Mouse (Mus musculus): Measurements from ENCODE around the gene Slc24a3.

Gene Slc24a3

DNA sequence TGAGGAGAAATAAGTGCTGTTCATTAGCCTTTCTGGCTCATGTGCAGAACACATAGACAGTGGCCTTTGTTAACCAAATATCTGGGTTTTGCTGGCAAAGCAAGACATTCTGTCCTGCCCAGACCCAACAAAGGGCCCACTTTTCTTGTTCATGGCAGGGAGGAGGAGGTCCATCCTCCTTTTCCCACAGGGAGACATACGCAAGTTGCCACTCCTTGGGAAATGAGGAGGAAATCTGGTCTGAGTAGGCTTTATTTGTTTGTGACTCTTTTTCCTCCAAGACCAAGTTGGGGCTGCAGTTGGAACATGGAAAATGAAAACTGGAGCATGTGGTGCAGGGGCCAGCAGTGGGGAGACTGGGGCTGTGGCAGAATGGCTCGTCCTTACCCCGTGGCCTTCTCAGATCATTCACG is 363.4 kb downstream of the Slc24a3 start:
- in situ Hi-C loops (cut with MboI, MseI), result no loop called here

GRCm38 (mm10) chr2:145533086-145533485 is 365.5 kb downstream of the Slc24a3 start:
- in situ Hi-C loops (cut with MboI, MseI), result no loop called here

DNA sequence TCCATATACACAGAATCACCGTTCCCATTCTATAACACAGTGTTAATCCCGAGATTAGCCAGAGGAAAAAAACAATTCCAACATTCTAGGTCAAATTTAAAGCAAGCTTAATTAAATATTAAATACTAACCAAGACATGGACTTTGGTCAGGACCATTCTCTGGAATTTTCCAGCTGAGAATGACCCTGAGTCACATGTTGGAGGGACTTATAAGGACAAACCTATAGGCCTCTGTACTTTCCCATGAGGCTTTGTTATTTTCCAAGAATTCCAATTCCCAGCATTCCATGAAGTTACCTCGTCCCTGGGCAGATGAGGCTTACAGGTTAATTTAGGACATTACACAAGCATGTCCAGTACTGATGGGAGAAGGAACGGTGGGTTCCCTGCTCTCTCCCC is 367.8 kb downstream of the Slc24a3 start:
- in situ Hi-C loops (cut with MboI, MseI), result no loop called here

DNA sequence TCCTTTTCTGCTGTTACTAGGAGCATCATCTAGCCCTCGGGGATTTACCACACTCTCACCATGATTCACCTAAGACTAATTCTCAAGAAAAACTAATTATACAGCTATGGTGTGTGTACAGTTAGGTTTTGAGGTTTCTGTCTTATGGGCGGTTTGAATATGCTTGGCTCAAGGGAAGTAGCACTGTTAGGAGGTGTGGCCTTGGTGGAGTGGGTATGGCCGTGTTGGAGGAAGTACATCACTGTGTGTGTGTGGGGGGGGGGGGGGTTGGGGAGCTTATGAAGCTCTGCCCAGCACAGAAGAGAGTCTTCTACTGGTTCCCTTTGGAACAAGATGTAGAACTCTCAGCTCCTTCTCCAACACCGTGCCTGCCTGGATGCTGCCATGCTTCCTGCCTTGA is 368.2 kb downstream of the Slc24a3 start:
- in situ Hi-C loops (cut with MboI, MseI), result no loop called here

- in situ Hi-C loops (cut with MboI, MseI), result no loop called here
Measured at GRCm38 (mm10) chr2:145536986-145537385, 369.4 kb downstream of the Slc24a3 start.

GRCm38 (mm10) chr2:145541695-145542094 is 374.1 kb downstream of the Slc24a3 start:
- in situ Hi-C loops (cut with MboI, MseI), result no loop called here

- in situ Hi-C loops (cut with MboI, MseI), result no loop called here
Measured at GRCm38 (mm10) chr2:145546071-145546470, 378.5 kb downstream of the Slc24a3 start.

DNA sequence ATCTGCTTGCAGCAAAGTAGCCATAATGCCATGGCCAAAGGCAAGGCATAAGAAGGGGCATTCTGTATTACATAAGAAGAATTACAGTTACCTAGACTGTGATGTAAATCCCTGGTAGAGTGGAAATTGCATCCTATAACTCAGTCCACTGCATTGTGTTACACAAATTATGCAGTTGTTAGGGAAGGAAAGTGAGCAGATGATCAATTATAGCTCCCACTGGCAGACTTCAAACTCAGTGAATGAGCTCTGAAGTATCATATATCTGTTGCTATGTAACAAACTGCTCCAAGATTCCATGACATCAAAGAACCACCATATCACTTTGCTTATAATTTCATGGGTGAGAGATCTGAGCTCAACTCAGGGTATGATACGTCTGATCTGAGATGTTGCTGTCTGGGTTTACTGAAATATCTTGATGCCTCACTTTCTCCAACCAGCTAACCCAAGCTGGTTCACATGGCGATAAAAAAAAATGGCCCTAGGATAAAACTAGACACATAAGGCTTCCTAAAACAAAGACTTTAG is 387.2 kb downstream of the Slc24a3 start:
- in situ Hi-C loops (cut with MboI, MseI), result no loop called here

- in situ Hi-C loops (cut with MboI, MseI), result no loop called here
Measured at GRCm38 (mm10) chr2:145555713-145556112, 388.2 kb downstream of the Slc24a3 start.

DNA sequence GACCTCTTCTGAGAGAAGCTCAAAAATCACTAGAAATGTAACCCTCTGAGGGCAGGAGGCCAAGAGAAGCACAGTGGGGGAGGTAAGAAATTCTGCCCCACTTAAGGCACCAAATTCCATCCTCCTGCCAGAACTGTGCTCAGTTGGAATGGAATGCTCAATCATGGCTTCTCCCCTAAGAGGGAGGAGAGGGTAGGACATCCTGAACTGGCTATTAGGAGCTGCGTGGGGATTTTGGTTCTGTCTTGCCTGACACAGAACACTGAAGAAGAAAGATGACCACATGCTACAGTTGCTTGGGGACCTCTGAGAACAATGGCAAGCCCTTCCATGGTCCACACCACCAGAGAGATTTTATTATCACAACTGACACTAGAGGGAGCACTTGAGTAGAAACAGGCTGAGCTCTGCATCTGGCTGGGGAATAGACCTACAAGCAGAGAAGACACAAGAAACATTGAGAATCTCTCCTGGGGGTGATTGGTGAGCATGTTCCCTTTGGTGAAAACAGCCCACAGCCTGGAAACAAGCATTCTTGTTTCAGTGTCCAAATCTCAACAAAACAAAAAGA is 389.9 kb downstream of the Slc24a3 start:
- in situ Hi-C loops (cut with MboI, MseI), result no loop called here

- in situ Hi-C loops (cut with MboI, MseI), result no loop called here
Measured at GRCm38 (mm10) chr2:145562493-145562892, 394.9 kb downstream of the Slc24a3 start.

DNA sequence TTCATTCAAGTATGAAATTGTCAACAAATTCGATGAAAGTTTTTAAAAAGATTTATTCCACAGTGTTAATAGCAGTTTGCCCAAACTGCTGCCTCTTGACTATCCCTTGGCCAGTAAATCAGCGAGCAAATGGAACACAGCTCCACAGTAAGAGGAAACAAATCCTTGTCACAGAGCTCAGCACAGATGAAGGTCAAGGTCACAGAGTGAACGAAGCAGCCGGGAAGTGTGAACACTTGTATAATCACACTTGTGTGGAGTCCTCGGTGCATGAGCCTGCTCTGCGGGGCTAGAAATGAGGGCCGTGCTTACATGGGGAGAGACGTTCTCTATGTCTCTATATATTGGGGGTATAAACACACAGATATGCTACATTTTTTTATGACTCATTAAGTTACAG is 397.0 kb downstream of the Slc24a3 start:
- in situ Hi-C loops (cut with MboI, MseI), result no loop called here

DNA sequence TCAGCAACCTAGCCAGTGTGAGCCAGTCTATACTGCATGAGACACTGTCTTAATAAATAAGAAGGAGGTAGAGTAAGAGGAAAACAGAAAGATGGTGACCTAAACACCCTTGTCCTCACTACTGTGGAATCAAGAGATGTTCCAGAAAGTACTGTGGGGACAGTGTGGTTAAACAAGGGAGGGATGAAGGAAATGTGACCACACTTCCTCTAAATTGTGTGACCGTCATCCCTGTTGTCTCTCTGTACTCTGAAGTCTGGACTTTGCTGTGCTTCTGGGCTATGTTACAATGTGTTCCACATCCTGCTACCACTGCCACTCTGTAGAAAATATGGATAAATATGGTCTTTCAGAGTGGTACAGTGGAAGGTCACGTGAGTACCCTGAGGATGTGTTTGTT is 399.4 kb downstream of the Slc24a3 start:
- in situ Hi-C loops (cut with MboI, MseI), result no loop called here

DNA sequence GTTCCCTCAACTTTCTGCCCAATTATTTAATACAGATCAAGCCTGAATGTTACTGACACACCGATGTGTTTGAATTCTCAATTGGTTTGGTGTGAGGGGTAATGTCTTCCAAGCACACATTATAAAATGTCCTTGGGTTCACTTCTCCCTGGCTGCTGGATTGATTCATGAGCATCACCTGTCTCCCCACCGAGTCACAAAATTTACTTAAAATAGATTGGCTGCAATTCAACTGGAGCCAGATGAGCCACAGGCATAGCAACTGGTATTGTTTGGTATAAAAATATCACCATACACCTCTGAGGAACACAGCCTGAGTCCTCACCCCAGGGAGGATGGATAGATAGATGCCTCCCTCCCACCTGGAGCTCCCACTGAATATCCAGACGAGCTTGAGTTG is 404.4 kb downstream of the Slc24a3 start:
- in situ Hi-C loops (cut with MboI, MseI), result loop anchor here in 1 of 2 experiments (10.0 kb wide), 1 partner anchor 407 kb away; the partner anchor contains the start of gene Slc24a3

DNA sequence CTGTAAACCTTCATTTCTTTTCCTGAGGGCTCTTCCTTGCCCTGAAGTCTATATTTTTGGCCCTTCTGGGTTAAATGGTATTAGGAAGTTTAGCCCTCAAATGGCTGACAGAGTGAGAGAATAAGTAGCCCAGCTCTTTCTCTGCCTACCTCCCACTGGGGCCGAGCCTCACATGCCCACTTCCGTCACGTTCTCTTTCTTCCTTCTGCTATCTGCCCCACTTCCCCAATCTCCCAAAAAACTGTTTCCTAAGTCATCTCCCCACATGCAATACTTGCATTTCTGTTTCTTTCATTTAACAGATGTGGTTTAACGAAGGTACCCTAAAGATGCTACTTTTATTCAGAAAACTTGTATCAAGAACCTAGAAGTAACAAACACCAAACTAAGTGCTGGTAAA is 406.6 kb downstream of the Slc24a3 start:
- in situ Hi-C loops (cut with MboI, MseI), result loop anchor here in 1 of 2 experiments (10.0 kb wide), 1 partner anchor 409 kb away; the partner anchor contains the start of gene Slc24a3

DNA sequence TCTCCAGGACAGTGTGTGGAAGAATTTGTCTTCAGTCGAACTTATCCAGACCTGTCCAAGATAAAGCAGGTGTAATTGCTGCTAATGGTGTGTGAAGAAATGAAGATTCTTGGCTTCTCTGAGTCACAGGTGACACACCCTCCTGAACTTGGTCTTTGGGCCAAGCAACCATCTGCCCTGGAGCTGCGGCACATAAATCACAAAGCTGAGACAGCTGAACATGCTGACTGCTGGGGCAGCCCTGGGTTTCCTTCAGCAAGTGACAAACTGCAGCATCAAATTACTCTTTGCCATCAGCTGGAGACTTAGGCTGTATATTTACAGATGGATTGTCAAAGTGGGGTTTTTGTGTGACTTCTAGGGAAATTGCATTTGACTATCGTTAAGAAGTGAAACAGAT is 415.5 kb downstream of the Slc24a3 start:
- in situ Hi-C loops (cut with MboI, MseI), result loop anchor here (25.0 kb wide), 2 partner anchors 946 to 1096 kb away; no protein-coding TSS in a partner anchor

- in situ Hi-C loops (cut with MboI, MseI), result loop anchor here (25.0 kb wide), 2 partner anchors 948 to 1098 kb away; no protein-coding TSS in a partner anchor
Measured at GRCm38 (mm10) chr2:145585437-145585836, 417.9 kb downstream of the Slc24a3 start.

DNA sequence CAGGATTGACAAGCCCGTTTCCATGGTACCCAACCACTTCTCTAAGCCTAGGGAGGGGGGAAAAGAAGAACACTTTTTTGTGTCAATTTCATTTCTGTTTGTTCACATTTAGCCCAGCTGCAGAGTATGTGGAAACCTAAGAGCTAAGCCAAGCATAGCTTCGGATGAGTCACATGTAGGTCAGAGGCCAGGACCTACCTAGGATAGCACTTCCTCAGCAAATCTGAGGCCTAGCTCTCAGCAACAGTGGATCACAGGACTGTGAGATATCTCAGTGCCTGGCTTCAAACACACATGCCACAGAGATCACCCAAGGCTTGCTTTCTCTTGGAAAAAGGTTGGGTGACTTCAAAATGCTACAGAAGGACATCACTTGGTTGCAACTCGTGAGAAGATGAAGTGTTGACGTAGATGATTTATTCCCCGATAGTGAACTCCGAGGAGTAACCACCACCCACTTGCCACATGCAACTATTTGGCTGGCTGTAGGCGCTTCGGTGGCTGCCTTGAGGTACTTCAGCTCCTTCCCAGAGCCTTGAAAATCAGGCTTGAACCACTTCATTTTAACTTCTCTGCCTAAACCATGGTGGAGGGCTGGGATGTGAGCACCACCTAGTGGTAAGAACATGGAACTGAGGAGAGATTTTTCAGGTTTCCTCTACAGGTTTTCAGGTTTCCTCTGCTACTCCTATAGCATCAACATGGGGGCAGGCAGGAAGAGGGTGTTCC is 420.6 kb downstream of the Slc24a3 start:
- in situ Hi-C loops (cut with MboI, MseI), result loop anchor here (25.0 kb wide), 2 partner anchors 951 to 1101 kb away; no protein-coding TSS in a partner anchor

GRCm38 (mm10) chr2:145591881-145592280 is 424.3 kb downstream of the Slc24a3 start:
- in situ Hi-C loops (cut with MboI, MseI), result loop anchor here (5.0 to 25.0 kb wide), 3 partner anchors 425 to 1105 kb away; partner anchors contain the start of gene Slc24a3 (in 1 of the 2)

GRCm38 (mm10) chr2:145593649-145594347 is 426.2 kb downstream of the Slc24a3 start:
- in situ Hi-C loops (cut with MboI, MseI), result loop anchor here (5.0 to 25.0 kb wide), 3 partner anchors 426 to 1106 kb away; partner anchors contain the start of gene Slc24a3 (in 1 of the 2)

DNA sequence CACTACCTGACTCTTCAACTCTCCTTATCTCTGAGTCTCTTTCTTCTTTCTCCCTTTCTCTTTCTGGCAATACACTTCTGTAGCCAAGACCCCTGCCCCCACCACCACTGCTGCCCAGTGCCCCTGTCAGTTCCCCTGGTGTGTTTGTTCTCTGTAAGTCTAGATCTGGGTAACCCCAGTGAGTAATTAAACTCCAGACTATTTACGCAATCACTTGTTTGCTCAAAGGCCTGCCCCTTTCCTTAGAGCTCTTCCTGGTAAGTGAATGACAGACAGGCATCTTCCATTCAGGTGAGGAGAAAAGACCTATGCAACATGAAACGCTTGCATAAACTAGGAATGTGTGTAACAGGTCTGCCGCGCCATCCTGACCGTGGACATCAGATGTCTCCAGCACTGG is 430.3 kb downstream of the Slc24a3 start:
- in situ Hi-C loops (cut with MboI, MseI), result loop anchor here (5.0 to 25.0 kb wide), 3 partner anchors 961 to 1111 kb away; no protein-coding TSS in a partner anchor

GRCm38 (mm10) chr2:145607844-145608243 is 440.3 kb downstream of the Slc24a3 start:
- in situ Hi-C loops (cut with MboI, MseI), result no loop called here
